Mouse (Mus musculus): ENCODE results near the gene Lim2.

DNA sequence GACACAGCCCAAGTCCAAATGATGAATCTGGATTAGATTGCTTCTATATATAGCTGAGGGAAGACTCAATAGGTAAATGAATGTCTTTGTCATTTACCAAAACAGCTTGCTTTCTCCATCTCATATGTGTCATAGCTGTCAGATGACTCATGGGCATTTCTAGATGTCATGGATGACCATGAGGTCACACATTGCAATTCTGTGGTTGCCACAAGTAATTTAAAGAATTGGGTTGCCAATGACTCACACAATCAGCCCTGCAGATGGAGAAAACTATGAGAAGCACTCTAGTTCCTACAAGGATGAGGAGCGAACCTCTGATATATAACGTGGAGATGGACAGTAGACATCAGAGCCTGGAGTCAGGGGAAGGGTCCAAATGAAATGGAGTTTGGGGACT lies 28.0 kb upstream of the Lim2 start:
- TF ChIP-seq CTCF (conservative IDR thresholded peaks at IDR 0.05; ENCODE audit: insufficient read depth, insufficient read length, low read depth, low read length) (no peak), POLR2A (IDR thresholded peaks at IDR 0.05; ENCODE audit: low read depth, low read length) (no peak)

Data from kidney, adult 2 months (tissue).